Mouse (Mus musculus) forebrain, embryonic 11.5 days (tissue): ENCODE data around the gene Cntn2. TPM values are rescaled to one million over a fixed set of nuclear protein-coding genes. Genes with fewer than 3 reads are reported as not detected.

Experiments
- ATAC-seq: fragments of 200-750 bp; cut with Nextera tagmentation; replicated peaks from 2 replicates; pipeline ENCODE4 v1.8.0; 2017; ENCODE audit warnings: moderate TSS enrichment; ENCODE audit not compliant: low FRiP score
- DNase-seq: peaks from one replicate; pipeline ENCODE4 v3.0.0-alpha.2; 2017; ENCODE audit warnings: low spot score
- H3K27ac ChIP-seq: fragments of 300-500 bp; sonication (generic); 2 replicates; pipeline ENCODE4 v1.5.1; 2014; ENCODE audit warnings: low read depth, low read length
- H3K27me3 ChIP-seq: fragments of 300-500 bp; sonication (generic); 2 replicates; pipeline ENCODE4 v1.6.1; 2014; ENCODE audit warnings: mild to moderate bottlenecking, low read length, mixed read lengths; ENCODE audit not compliant: control insufficient read depth, insufficient read depth
- H3K36me3 ChIP-seq: fragments of 300-500 bp; sonication (generic); 2 replicates; pipeline ENCODE4 v1.6.1; 2014; ENCODE audit warnings: mild to moderate bottlenecking, low read length, moderate library complexity, mixed read lengths; ENCODE audit not compliant: control insufficient read depth, insufficient read depth
- H3K4me1 ChIP-seq: fragments of 300-500 bp; sonication (generic); replicated peaks from 2 replicates; pipeline ENCODE4 v1.6.1; 2014; ENCODE audit warnings: low read length, mixed read lengths; ENCODE audit not compliant: control insufficient read depth, insufficient read depth
- H3K4me2 ChIP-seq: fragments of 300-500 bp; sonication (generic); 2 replicates; pipeline ENCODE4 v1.6.1; 2014; ENCODE audit warnings: low read depth, mild to moderate bottlenecking, low read length, moderate library complexity, mixed read lengths; ENCODE audit not compliant: severe bottlenecking
- H3K4me3 ChIP-seq: fragments of 300-500 bp; sonication (generic); 2 replicates; pipeline ENCODE4 v1.5.1; 2014; ENCODE audit warnings: low read depth, low read length
- H3K9ac ChIP-seq: fragments of 300-500 bp; sonication (generic); 2 replicates; pipeline ENCODE4 v1.6.1; 2014; ENCODE audit warnings: low read length
- H3K9me3 ChIP-seq: fragments of 300-500 bp; sonication (generic); 2 replicates; pipeline ENCODE4 v1.6.1; 2016; ENCODE audit warnings: low read length, mixed read lengths; ENCODE audit not compliant: control insufficient read depth
- WGBS: fragments of 180-500 bp; shearing (Covaris S2); extraction: QIAGEN DNeasy Blood & Tissue Kit; methylation state at CpG from one replicate; pipeline ENCODE4 v1.1.7; 2014; 5-methylcytosine and 5-hydroxymethylcytosine counted together
- polyA plus RNA-seq: library from polyadenylated mRNA; unstranded; fragments of >200 nt; fragmentation: Nextera tagmentation; extraction: Ambion mirVana; gene quantifications from 2 replicates; pipeline ENCODE4 v1.2.1, GENCODE M21; 2014

Gene Cntn2
- polyA plus RNA-seq = 15.3 and 16.9 TPM in 2 replicates

DNA sequence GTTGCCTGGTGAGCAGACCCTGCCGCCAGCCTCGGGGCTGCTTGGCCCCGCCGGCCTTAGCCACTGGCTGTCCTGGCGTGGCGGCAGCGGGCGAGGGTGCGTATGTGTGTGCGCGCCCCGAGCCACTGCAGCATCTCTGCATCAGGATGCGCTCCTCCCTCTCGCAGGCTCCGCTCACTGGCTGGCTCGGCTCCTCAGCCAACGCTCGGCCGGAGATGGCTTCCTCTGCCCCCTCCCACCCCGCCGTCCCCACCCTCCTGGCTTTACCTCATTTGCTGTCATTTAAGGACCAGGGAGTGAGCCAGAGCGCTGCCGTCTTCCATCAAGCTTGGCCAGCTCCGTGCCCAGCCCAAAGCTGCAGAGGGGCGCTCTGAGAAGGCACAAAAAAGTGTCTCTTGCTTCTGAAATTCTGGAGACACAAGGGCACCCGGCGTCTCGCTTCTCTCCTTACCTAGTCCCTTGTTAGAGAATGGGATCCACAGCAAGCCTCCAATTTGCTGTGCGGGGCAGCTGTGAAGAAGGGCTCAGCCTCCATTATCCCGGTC is at the start of gene Cntn2:
TSS of gene Cntn2 (minus strand) at position 495 of the 545 bp plus-strand sequence.
- peaks cover 28% of the 10 kb centered on the region for H3K27me3 ChIP-seq
- peak; percentile 74 for ATAC-seq
- 2% methylated on average over 30 of the region's 30 CpGs for WGBS

GRCm38 (mm10) chr1:132592145-132592544 is 49.1 kb upstream of the Cntn2 start:
- 97% methylated on average over 5 of the region's 5 CpGs for WGBS
- Histone ChIP-seq H3K9ac (no peak overlapping the region), H3K4me3 (no peak overlapping the region), H3K9me3 (no peaks in the 10 kb centered on the region), H3K4me2 (no peak overlapping the region), H3K4me1 (no peaks in the 10 kb centered on the region; the same call in 1 of the 2 replicates), H3K36me3 (no peaks in the 10 kb centered on the region), H3K27ac (no peak overlapping the region), H3K27me3 (no peaks in the 10 kb centered on the region)
- DNase-seq (no peak), ATAC-seq (no peak)

More for the DNA sequence above, at the start of gene Cntn2:
- Histone ChIP-seq H3K4me3 (peak within 1 kb of the TSS; percentile 36), H3K4me1 (peaks cover 14% of the 10 kb centered on the region; the same call in 1 of the 2 replicates), H3K27ac (0 out of 2 replicates have a peak within 1 kb of the TSS, but pooled peaks have one; percentile 18), H3K9me3 (no peaks in the 10 kb centered on the region), H3K9ac (peak within 1 kb of the TSS; percentile 39), H3K4me2 (peak within 1 kb of the TSS; percentile 66), H3K36me3 (no peaks in the 10 kb centered on the region)
- peak; percentile 78 for DNase-seq

DNA sequence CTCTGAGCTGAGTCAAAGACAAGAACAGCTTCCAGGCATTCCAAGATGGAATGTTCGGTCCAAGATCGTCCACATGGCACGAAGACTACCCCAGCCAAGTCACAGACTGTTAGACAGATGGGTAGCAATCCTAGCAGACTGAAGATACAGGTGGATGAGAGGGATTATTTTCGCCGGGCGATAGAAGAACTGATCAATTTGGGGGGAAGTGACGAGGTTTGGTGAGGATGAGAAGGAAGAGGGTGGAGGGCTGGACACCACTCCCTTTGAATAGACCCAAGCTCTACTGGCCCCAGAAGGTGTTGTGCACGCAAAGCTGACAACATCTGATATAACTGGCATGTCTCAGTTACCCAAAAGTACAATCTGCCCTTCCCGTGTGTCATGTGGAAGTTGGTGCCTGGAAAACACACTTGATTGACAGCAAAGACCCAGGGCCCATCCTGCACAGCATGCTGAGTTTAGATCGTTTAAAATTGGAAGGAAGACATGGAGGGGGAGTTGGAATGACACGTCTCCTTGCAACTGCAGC is 48.4 kb upstream of the Cntn2 start:
- ATAC-seq = no peak
- H3K27ac ChIP-seq = no peak overlapping the region
- no peaks in the 10 kb centered on the region; the same call in 1 of the 2 replicates for H3K4me1 ChIP-seq
- WGBS = 89% methylated on average over 11 of the region's 11 CpGs
- no peaks in the 10 kb centered on the region for H3K36me3 ChIP-seq
- no peak overlapping the region for H3K4me3 ChIP-seq
- no peak overlapping the region for H3K4me2 ChIP-seq
- no peak for DNase-seq
- no peaks in the 10 kb centered on the region for H3K9me3 ChIP-seq
- H3K27me3 ChIP-seq = no peaks in the 10 kb centered on the region
- no peak overlapping the region for H3K9ac ChIP-seq

- Histone ChIP-seq H3K36me3 (no peaks in the 10 kb centered on the region), H3K27ac (no peak overlapping the region), H3K9me3 (no peaks in the 10 kb centered on the region), H3K4me3 (no peak overlapping the region), H3K4me2 (no peak overlapping the region), H3K27me3 (no peaks in the 10 kb centered on the region), H3K9ac (no peak overlapping the region), H3K4me1 (peaks cover 29% of the 10 kb centered on the region)
- no peak for ATAC-seq
- 48% methylated on average over 15 of the region's 15 CpGs for WGBS
- no peak for DNase-seq
Measured at GRCm38 (mm10) chr1:132586679-132587201, 43.7 kb upstream of the Cntn2 start.

- no peak for DNase-seq
Measured at GRCm38 (mm10) chr1:132585376-132585775, 42.3 kb upstream of the Cntn2 start.

GRCm38 (mm10) chr1:132582998-132583604 is 40.0 kb upstream of the Cntn2 start:
- WGBS = 84% methylated on average over 18 of the region's 18 CpGs
- no peak overlapping the region for H3K4me3 ChIP-seq
- H3K4me1 ChIP-seq = peaks cover 34% of the 10 kb centered on the region
- H3K4me2 ChIP-seq = no peak overlapping the region
- H3K9ac ChIP-seq = peak overlapping the region; percentile 39; the same call in 1 of the 2 replicates
- DNase-seq (no peak), ATAC-seq (no peak)
- H3K27me3 ChIP-seq = no peaks in the 10 kb centered on the region
- H3K36me3 ChIP-seq = no peaks in the 10 kb centered on the region
- H3K27ac ChIP-seq = peak overlapping the region; percentile 78
- H3K9me3 ChIP-seq = no peaks in the 10 kb centered on the region

More at GRCm38 (mm10) chr1:132585376-132585775, 42.3 kb upstream of the Cntn2 start:
- peak overlapping the region; percentile 19; the same call in 1 of the 2 replicates for H3K27ac ChIP-seq
- ATAC-seq = no peak
- H3K9ac ChIP-seq = 0 out of 2 replicates have a peak overlapping the region, but pooled peaks have one; percentile 16
- WGBS = 34% methylated on average over 4 of the region's 4 CpGs
- no peak overlapping the region for H3K4me2 ChIP-seq
- H3K27me3 ChIP-seq = no peaks in the 10 kb centered on the region
- H3K4me1 ChIP-seq = peaks cover 34% of the 10 kb centered on the region
- no peaks in the 10 kb centered on the region for H3K36me3 ChIP-seq
- no peak overlapping the region for H3K4me3 ChIP-seq
- no peaks in the 10 kb centered on the region for H3K9me3 ChIP-seq

- no peaks in the 10 kb centered on the region for H3K9me3 ChIP-seq
- H3K36me3 ChIP-seq = no peaks in the 10 kb centered on the region
- H3K27ac ChIP-seq = peak overlapping the region; percentile 78
- H3K9ac ChIP-seq = peak overlapping the region; percentile 39; the same call in 1 of the 2 replicates
- peak overlapping the region; percentile 24 for H3K4me2 ChIP-seq
- DNase-seq = peak; percentile 74
- peak; percentile 82 for ATAC-seq
- H3K4me1 ChIP-seq = peaks cover 34% of the 10 kb centered on the region
- WGBS = 18% methylated on average over 14 of the region's 14 CpGs
- H3K4me3 ChIP-seq = no peak overlapping the region
- H3K27me3 ChIP-seq = no peaks in the 10 kb centered on the region
Measured at GRCm38 (mm10) chr1:132581845-132582839, 39.1 kb upstream of the Cntn2 start.

GRCm38 (mm10) chr1:132580063-132580462 is 37.0 kb upstream of the Cntn2 start:
- H3K4me1 ChIP-seq = peaks cover 26% of the 10 kb centered on the region
- no peaks in the 10 kb centered on the region for H3K9me3 ChIP-seq
- ATAC-seq (no peak), DNase-seq (no peak)
- H3K9ac ChIP-seq = no peak overlapping the region
- no peak overlapping the region for H3K4me3 ChIP-seq
- no peak overlapping the region for H3K4me2 ChIP-seq
- H3K27me3 ChIP-seq = no peaks in the 10 kb centered on the region
- no peak overlapping the region for H3K27ac ChIP-seq
- WGBS = 97% methylated on average over 7 of the region's 7 CpGs
- H3K36me3 ChIP-seq = no peaks in the 10 kb centered on the region
